Mouse (Mus musculus): ENCODE measurements around the gene Herc4.

DNA sequence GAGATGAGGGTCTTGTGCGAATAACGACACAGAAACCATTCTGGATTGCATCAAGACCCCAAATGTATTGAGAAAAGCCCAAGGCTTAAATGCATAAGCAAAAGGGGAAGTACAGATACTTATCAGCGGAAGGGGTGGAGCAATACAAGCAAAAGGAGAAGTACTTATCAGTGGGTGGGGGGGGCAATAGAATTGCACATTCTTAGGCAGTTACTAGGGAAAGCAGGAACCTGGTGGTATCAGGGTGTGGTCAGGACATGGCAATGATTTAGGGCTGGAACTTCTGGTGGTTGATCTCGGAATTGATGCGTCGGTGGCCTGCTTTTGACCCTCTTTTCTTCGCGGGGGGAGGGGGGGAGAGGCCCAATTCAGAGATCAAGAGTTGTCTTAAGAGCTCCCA, 7.7 kb upstream of the Herc4 start:
- TF ChIP-seq POLR2A (IDR thresholded peaks at IDR 0.05; ENCODE audit: control insufficient read depth, low read depth, low read length) (no peak), CTCF (IDR thresholded peaks at IDR 0.05; ENCODE audit: control insufficient read depth, insufficient read depth, insufficient replicate concordance, low read depth, low read length) (no peak)
